Mouse (Mus musculus): ENCODE measurements around the gene Cinp. TPM values are rescaled to one million over a fixed set of nuclear protein-coding genes. Genes with fewer than 3 reads are reported as not detected.

Cinp gene
- total RNA-seq, 1 experiment: 86.5 TPM

DNA sequence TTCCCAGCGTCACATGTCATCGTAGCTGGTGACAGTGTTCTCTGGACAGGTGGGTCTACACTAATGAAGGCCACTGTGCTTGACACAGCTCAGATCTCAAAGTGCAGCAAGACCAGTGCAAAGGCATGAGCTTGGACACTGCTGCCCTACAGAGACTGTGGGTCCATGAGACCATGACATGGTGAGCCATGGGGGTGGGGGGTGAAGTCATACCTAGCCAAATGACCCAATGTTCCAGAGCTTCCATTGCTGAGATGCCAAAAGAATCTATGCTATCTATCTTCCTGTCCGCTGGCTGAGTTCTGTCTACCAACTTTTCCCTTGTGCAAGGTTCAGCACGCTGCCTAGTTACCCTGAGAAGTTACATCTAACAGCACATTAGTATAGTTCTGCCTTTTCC, 60.0 kb downstream of the Cinp start:
- Histone ChIP-seq H3K27ac (ENCODE audit: insufficient read depth, low read depth, low read length, poor library complexity, severe bottlenecking) (no peak overlapping the region), H3K36me3 (ENCODE audit: control insufficient read depth, insufficient read depth, low read length, poor library complexity, severe bottlenecking) (peaks cover 9% of the 10 kb centered on the region), H3K9ac (ENCODE audit: insufficient read depth, low read depth, low read length, poor library complexity, severe bottlenecking) (no peak overlapping the region), H3K4me1 (ENCODE audit: control insufficient read depth in 2 of 2, insufficient read depth in 2 of 2, low read length in 2 of 2, poor library complexity in 1 of 2) (peaks cover 2 to 3% of the 10 kb centered on the region in 2 experiments; a peak in 3 of 4 replicates), H3K4me3 (ENCODE audit: insufficient read depth in 1 of 2, low read depth in 1 of 2, low read length in 2 of 2, poor library complexity in 1 of 2, severe bottlenecking in 1 of 2) (no peak overlapping the region), H3K9me3 (ENCODE audit: control insufficient read depth, insufficient read depth, low read depth, low read length) (no peaks in the 10 kb centered on the region)
- in situ Hi-C loops (cut with MboI; ENCODE audit: low sequenced_read_pairs in 2 of 2, unreplicated experiment in 2 of 2): loop anchor here in 1 of 2 experiments (25.0 kb wide), 1 partner anchor 392 kb away; the partner anchor contains the start of gene Ppp2r5c
- TF ChIP-seq ZC3H11A (IDR thresholded peaks at IDR 0.05; ENCODE audit: borderline replicate concordance, low read depth, low read length): no peak
- no peak for TF ChIP-seq ZNF384 (IDR thresholded peaks at IDR 0.05; ENCODE audit: low read depth, low read length)
- no peak for TF ChIP-seq MAFK (IDR thresholded peaks at IDR 0.05; ENCODE audit: insufficient read depth, low read depth, low read length)
- TF ChIP-seq HCFC1 (IDR thresholded peaks at IDR 0.05; ENCODE audit: borderline replicate concordance, insufficient read depth, low read length): no peak
- TF ChIP-seq CHD2 (IDR thresholded peaks at IDR 0.05; ENCODE audit: low read depth, low read length): no peak
- DNase-seq (ENCODE audit: low read depth, low spot score): no peak

Other genes with a start within 250 kb of the Cinp start
- gene 1700001K19Rik, start 206.5 kb downstream of the Cinp start, total RNA-seq (2012; rRNA removed): not detected in 2 replicates
- gene Hsp90aa1, start 186.4 kb downstream of the Cinp start, total RNA-seq (2012; rRNA removed): 1,672 and 2,383 TPM in 2 replicates
- gene Wdr20, start 151.2 kb downstream of the Cinp start, total RNA-seq (2012; rRNA removed): 27.4 and 30.3 TPM in 2 replicates
- gene Mok, start 48.2 kb downstream of the Cinp start, total RNA-seq (2012; rRNA removed): 14.9 and 23.5 TPM in 2 replicates
- 5.4 and 8.0 TPM in 2 replicates for gene Zfp839, start 38.9 kb downstream of the Cinp start, total RNA-seq (2012; rRNA removed)
- 11.2 and 12.6 TPM in 2 replicates for gene Tecpr2, start 119 bp upstream of the Cinp start, total RNA-seq (2012; rRNA removed)
- gene Ankrd9, start 89.9 kb upstream of the Cinp start, total RNA-seq (2012; rRNA removed): 12.4 and 13.1 TPM in 2 replicates
- 10.4 and 13.0 TPM in 2 replicates for gene Rcor1, start 150.2 kb upstream of the Cinp start, total RNA-seq (2012; rRNA removed)